Mouse (Mus musculus) lung, adult 10 weeks (tissue): Measurements from ENCODE around the gene Vmn1r112. TPM values are rescaled to one million over a fixed set of nuclear protein-coding genes. Genes with fewer than 3 reads are reported as not detected.

Experiments
- polyA plus RNA-seq: library from polyadenylated mRNA; stranded (reverse); fragments of 350-450 nt; fragmentation: Illumina TruSeq; extraction: RNeasy Lipid Tissue Mini Kit (QIAGEN cat#74804); gene quantifications from one replicate; pipeline ENCODE4 v1.2.3, GENCODE M21; 2014; ENCODE audit warnings: low read depth, low replicate concordance; ENCODE audit not compliant: insufficient read depth

Gene Vmn1r112
- not detected for polyA plus RNA-seq

GRCm38 (mm10) chr7:20770885-20771284, at the start of gene Vmn1r112:
Gene Vmn1r112, plus strand, starts transcription at chr7:20771185.

GRCm38 (mm10) chr7:20730524-20730923, 40.5 kb upstream of the Vmn1r112 start, which contains the start of gene Gm10668:
Gene Gm10668, minus strand, starts transcription at chr7:20730624.

GRCm38 (mm10) chr7:20786985-20787384, 16.0 kb downstream of the Vmn1r112 start, which contains the start of gene Vmn1r113:
Gene Vmn1r113, plus strand, starts transcription at chr7:20787285.

GRCm38 (mm10) chr7:20812086-20812485, 41.1 kb downstream of the Vmn1r112 start, which contains the start of gene Vmn1r114:
Gene Vmn1r114, minus strand, starts transcription at chr7:20812186.

Other genes starting within 250 kb of the Vmn1r112 start
- not detected for gene Vmn1r104, start 237.3 kb upstream of the Vmn1r112 start, polyA plus RNA-seq
- not detected for gene Gm5726, start 225.4 kb upstream of the Vmn1r112 start, polyA plus RNA-seq
- gene Gm4141, start 194.9 kb upstream of the Vmn1r112 start, polyA plus RNA-seq = not detected
- gene Gm4513, start 172.2 kb upstream of the Vmn1r112 start, polyA plus RNA-seq = not detected
- gene Vmn1r107, start 102.3 kb upstream of the Vmn1r112 start, polyA plus RNA-seq = not detected
- not detected for gene Vmn1r111, start 68.0 kb upstream of the Vmn1r112 start, polyA plus RNA-seq
- not detected for gene Gm10668, start 40.6 kb upstream of the Vmn1r112 start, polyA plus RNA-seq
- gene Vmn1r113, start 16.1 kb downstream of the Vmn1r112 start, polyA plus RNA-seq = not detected
- not detected for gene Vmn1r114, start 41.0 kb downstream of the Vmn1r112 start, polyA plus RNA-seq
- gene Vmn1r115, start 73.8 kb downstream of the Vmn1r112 start, polyA plus RNA-seq = not detected
- gene Vmn1r116, start 101.1 kb downstream of the Vmn1r112 start, polyA plus RNA-seq = not detected
- gene Vmn1r117, start 112.9 kb downstream of the Vmn1r112 start, polyA plus RNA-seq = not detected
- gene Vmn1r118, start 141.2 kb downstream of the Vmn1r112 start, polyA plus RNA-seq = not detected
- not detected for gene Vmn1r119, start 241.3 kb downstream of the Vmn1r112 start, polyA plus RNA-seq